Mouse (Mus musculus) E14TG2a.4 (cell line): Measurements from ENCODE around the gene Rdh1.

ENCODE experiments used
- CTCF ChIP-seq: conservative IDR thresholded peaks from 2 replicates; pipeline ENCODE4 v1.5.1; 2014; ENCODE audit warnings: low read length
- NANOG ChIP-seq: IDR thresholded peaks from 2 replicates; pipeline ENCODE4 v1.6.1; 2014; ENCODE audit warnings: borderline replicate concordance, low read length, mixed read lengths
- POU5F1 ChIP-seq: IDR thresholded peaks from 2 replicates; pipeline ENCODE4 v1.6.1; 2014; ENCODE audit warnings: low read length, borderline replicate concordance

- TF ChIP-seq CTCF (no peak), NANOG (no peak), POU5F1 (no peak)
Observed at GRCm38 (mm10) chr10:127748847-127749612, 10.5 kb upstream of the Rdh1 start.
